Mouse (Mus musculus) erythroblast, embryonic 14.5 days (primary cell): Measurements from ENCODE around the gene Il18.

Experiments used
- GATA1 ChIP-seq: IDR thresholded peaks from 2 replicates; pipeline ENCODE4 v1.6.1; 2012; ENCODE audit warnings: low read length, inconsistent platforms, mixed read lengths
- TAL1 ChIP-seq: IDR thresholded peaks from 3 replicates; pipeline ENCODE4 v1.6.1; 2012; ENCODE audit warnings: low read length, inconsistent platforms, mixed read lengths

- no peak for TF ChIP-seq GATA1
- TF ChIP-seq TAL1 = no peak
These were observed 17.3 kb upstream of the Il18 start for GRCm38 (mm10) chr9:50537295-50537694.
